Mouse (Mus musculus) hindbrain, postnatal 0 days (tissue): ENCODE measurements around the gene Vmn2r35. TPM values are rescaled to one million over a fixed set of nuclear protein-coding genes. Genes with fewer than 3 reads are reported as not detected.
"Not testable (repeated sequence)": the region's sequence is repeated elsewhere in the genome, so short reads cannot be mapped to it uniquely, and the experiment has no call there.

Experiments
- ATAC-seq: fragments of 200-750 bp; cut with Nextera tagmentation; 2 replicates; pipeline ENCODE4 v1.8.0; 2017; ENCODE audit warnings: mild to moderate bottlenecking, moderate TSS enrichment, moderate library complexity
- DNase-seq: peaks from one replicate; pipeline ENCODE4 v3.0.0-alpha.2; 2015; ENCODE audit warnings: low spot score
- H3K27ac ChIP-seq: fragments of 300-500 bp; sonication (generic); 2 replicates; pipeline ENCODE4 v1.5.1; 2014; ENCODE audit warnings: mild to moderate bottlenecking
- H3K27me3 ChIP-seq: fragments of 300-500 bp; sonication (generic); 2 replicates; pipeline ENCODE4 v1.6.1; 2014; ENCODE audit warnings: low read length, mixed read lengths; ENCODE audit not compliant: insufficient read depth
- H3K36me3 ChIP-seq: fragments of 300-500 bp; sonication (generic); 2 replicates; pipeline ENCODE4 v1.6.1; 2014; ENCODE audit warnings: low read length, mixed read lengths; ENCODE audit not compliant: insufficient read depth
- H3K4me1 ChIP-seq: fragments of 300-500 bp; sonication (generic); 2 replicates; pipeline ENCODE4 v1.6.1; 2014; ENCODE audit warnings: antibody characterized with exemption, low read length, mixed read lengths; ENCODE audit not compliant: insufficient read depth
- H3K4me2 ChIP-seq: fragments of 300-500 bp; sonication (generic); 2 replicates; pipeline ENCODE4 v1.6.1; 2014; ENCODE audit warnings: low read depth, mild to moderate bottlenecking, low read length, moderate library complexity, mixed read lengths
- H3K4me3 ChIP-seq: fragments of 300-500 bp; sonication (generic); 2 replicates; pipeline ENCODE4 v1.5.1; 2014; ENCODE audit warnings: low read length
- H3K9ac ChIP-seq: fragments of 300-500 bp; sonication (generic); replicated peaks from 2 replicates; pipeline ENCODE4 v1.6.1; 2014; ENCODE audit warnings: mild to moderate bottlenecking, low read length, moderate library complexity, mixed read lengths
- H3K9me3 ChIP-seq: fragments of 300-500 bp; sonication (generic); 2 replicates; pipeline ENCODE4 v1.6.1; 2016; ENCODE audit warnings: low read length, mixed read lengths
- WGBS: fragments of 180-500 bp; shearing (Covaris S2); extraction: QIAGEN DNeasy Blood & Tissue Kit; methylation state at CpG from one replicate; pipeline ENCODE4 v1.1.7; 2014; 5-methylcytosine and 5-hydroxymethylcytosine counted together
- polyA plus RNA-seq: library from polyadenylated mRNA; unstranded; fragments of >200 nt; fragmentation: Nextera tagmentation; extraction: Ambion mirVana; gene quantifications from 2 replicates; pipeline ENCODE4 v1.2.1, GENCODE M21; 2015
- total RNA-seq: library from RNA; depleted of rRNA; stranded (reverse); fragments of >200 nt; gene quantifications from 2 replicates; pipeline ENCODE4 v1.2.3, GENCODE M21; 2014; rRNA removed

Vmn2r35 gene
- total RNA-seq (not detected in 2 replicates), polyA plus RNA-seq (not detected in 2 replicates)

GRCm38 (mm10) chr7:7819767-7820166 is at the start of gene Vmn2r35:
Vmn2r35 (minus strand) TSS chr7:7819867.
- H3K4me1 ChIP-seq, H3K27ac ChIP-seq, H3K27me3 ChIP-seq, H3K4me2 ChIP-seq, ATAC-seq, H3K9me3 ChIP-seq, DNase-seq, H3K36me3 ChIP-seq, H3K9ac ChIP-seq, H3K4me3 ChIP-seq: not testable (repeated sequence)
- WGBS = no CpG with 5 or more reads among the region's 1 CpGs

DNA sequence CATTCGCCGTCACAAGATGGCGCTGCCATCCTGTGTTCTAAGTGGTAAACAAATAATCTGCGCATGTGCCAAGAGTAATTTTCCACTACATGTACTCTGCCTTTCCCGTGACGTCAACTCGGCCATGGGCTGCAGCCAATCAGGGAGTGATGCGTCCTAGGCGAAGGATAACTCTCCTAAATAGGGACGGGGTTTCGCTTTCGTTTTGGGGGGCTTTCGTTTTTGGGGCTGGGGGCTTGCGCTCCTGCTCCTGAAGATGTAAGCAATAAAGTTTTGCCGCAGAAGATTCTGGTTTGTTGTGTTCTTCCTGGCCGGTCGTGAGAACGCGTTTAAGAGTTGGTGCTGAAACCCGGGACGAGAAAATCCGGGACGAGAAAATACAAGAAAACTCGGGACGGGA is 25.5 kb downstream of the Vmn2r35 start:
- DNase-seq, H3K27ac ChIP-seq, H3K4me1 ChIP-seq, H3K9me3 ChIP-seq, H3K9ac ChIP-seq, H3K27me3 ChIP-seq, H3K4me3 ChIP-seq, H3K4me2 ChIP-seq, ATAC-seq, H3K36me3 ChIP-seq: not testable (repeated sequence)
- WGBS = no CpG with 5 or more reads among the region's 25 CpGs

Other genes with a start within 250 kb of the Vmn2r35 start
- gene Vmn2r34, start 130.4 kb downstream of the Vmn2r35 start, total RNA-seq = not detected in 2 replicates
- not detected in 2 replicates for gene Vmn2r34, start 130.4 kb downstream of the Vmn2r35 start, polyA plus RNA-seq
- gene Vmn2r36, start 82.6 kb upstream of the Vmn2r35 start, total RNA-seq = not detected in 2 replicates
- gene Vmn2r36, start 82.6 kb upstream of the Vmn2r35 start, polyA plus RNA-seq = not detected in 2 replicates